ENCODE assay signal across 18 mouse cellular contexts in genomic region chr9:85777544-85777943, GRCm38 (mm10). TPM values are rescaled to one million over a fixed set of nuclear protein-coding genes. Genes with fewer than 3 reads are reported as not detected.
A peak's percentile ranks its signal among the peaks of the same experiment; 100 is the strongest.
DNase-seq lines count a peak whose midpoint lies in the region; ATAC-seq and TF ChIP-seq lines count a peak whose summit lies in the region.
"Had no signal": no experiment of that assay in that cellular context is flagged by ENCODE, and none has a peak within 500 bp of the region (broad histone marks: within the 10 kb centered on the region; RNA-seq: fewer than 3 reads in every experiment).

No protein-coding gene starts in this region.

- H3K27me3 ChIP-seq in forebrain, embryonic 15.5 days: no peaks in the 10 kb centered on the region
- H3K27me3 ChIP-seq in lung, postnatal 0 days (replicated peaks; ENCODE audit: insufficient read depth, low read length): 0 out of 2 replicates have a peak, but pooled peaks cover 5% of the 10 kb centered on the region
- 0 out of 2 replicates have a peak, but pooled peaks cover 4% of the 10 kb centered on the region for H3K27me3 ChIP-seq in thymus, adult 2 months (ENCODE audit: control insufficient read depth, insufficient read depth, low read length)
- H3K27me3 ChIP-seq: hindbrain, embryonic 12.5 days; lung, embryonic 15.5 days had no signal

- H3K9ac ChIP-seq in forebrain, embryonic 15.5 days (replicated peaks): no peak overlapping the region
- no peak overlapping the region for H3K9ac ChIP-seq in lung, postnatal 0 days (replicated peaks; ENCODE audit: low read depth)
- H3K9ac ChIP-seq: heart, embryonic 15.5 days; hindbrain, embryonic 12.5 days; lung, embryonic 15.5 days had no signal

- TF ChIP-seq CTCF in lung, postnatal 0 days (IDR thresholded peaks at IDR 0.05): no peak
- TF ChIP-seq CTCF in thymus, adult 2 months (IDR thresholded peaks at IDR 0.05; ENCODE audit: borderline replicate concordance, control insufficient read depth, extremely low read depth, insufficient read depth, low read length, poor library complexity): no peak

- no peaks in the 10 kb centered on the region for H3K9me3 ChIP-seq in forebrain, embryonic 15.5 days
- H3K9me3 ChIP-seq in lung, postnatal 0 days (ENCODE audit: low read length): no peaks in the 10 kb centered on the region
- H3K9me3 ChIP-seq: embryonic facial prominence, embryonic 10.5 days; heart, embryonic 15.5 days; hindbrain, embryonic 12.5 days; lung, embryonic 15.5 days had no signal

- H3K4me3 ChIP-seq in forebrain, embryonic 15.5 days: no peak overlapping the region
- H3K4me3 ChIP-seq in lung, postnatal 0 days (ENCODE audit: low read depth, low read length): no peak overlapping the region
- H3K4me3 ChIP-seq in thymus, adult 2 months (ENCODE audit: control insufficient read depth, insufficient read depth, low read length): no peak overlapping the region
- H3K4me3 ChIP-seq: embryonic facial prominence, embryonic 10.5 days; erythroblast, embryonic 14.5 days; heart, embryonic 15.5 days; hindbrain, embryonic 12.5 days; left cerebral cortex, adult 2 months; lung, embryonic 15.5 days; myocyte had no signal

- H3K36me3 ChIP-seq in forebrain, embryonic 15.5 days: no peaks in the 10 kb centered on the region
- H3K36me3 ChIP-seq in lung, postnatal 0 days (ENCODE audit: insufficient read depth, low read length): no peaks in the 10 kb centered on the region
- no peaks in the 10 kb centered on the region for H3K36me3 ChIP-seq in thymus, adult 2 months (ENCODE audit: control insufficient read depth, insufficient read depth, low read length)
- H3K36me3 ChIP-seq: embryonic facial prominence, embryonic 10.5 days; heart, embryonic 15.5 days; hindbrain, embryonic 12.5 days; lung, embryonic 15.5 days had no signal

- TF ChIP-seq POLR2A in thymus, adult 2 months (IDR thresholded peaks at IDR 0.05; ENCODE audit: control insufficient read depth, extremely low read depth, insufficient read depth, low read length, poor library complexity): no peak

- H3K27ac ChIP-seq in forebrain, embryonic 15.5 days (replicated peaks): no peak overlapping the region
- H3K27ac ChIP-seq in lung, postnatal 0 days (ENCODE audit: low read length): no peak overlapping the region
- no peak overlapping the region for H3K27ac ChIP-seq in thymus, adult 2 months (ENCODE audit: control insufficient read depth, insufficient read depth, low read length)
- H3K27ac ChIP-seq: embryonic facial prominence, embryonic 10.5 days; heart, embryonic 15.5 days; hindbrain, embryonic 12.5 days; left cerebral cortex, adult 2 months; lung, embryonic 15.5 days had no signal

- WGBS in forebrain, embryonic 15.5 days: 17% methylated on average over 6 of the region's 6 CpGs
- WGBS in lung, postnatal 0 days: 15% methylated on average over 6 of the region's 6 CpGs
- WGBS in thymus, adult 2 months: 67% methylated on average over 6 of the region's 6 CpGs

- TF ChIP-seq EP300 in lung, postnatal 0 days (IDR thresholded peaks at IDR 0.05): peak; percentile 33; the same call in 1 of the 2 replicates

- H3K4me1 ChIP-seq in forebrain, embryonic 15.5 days: no peaks in the 10 kb centered on the region
- no peaks in the 10 kb centered on the region for H3K4me1 ChIP-seq in lung, postnatal 0 days (ENCODE audit: insufficient read depth, low read depth, low read length)
- H3K4me1 ChIP-seq in thymus, adult 2 months (replicated peaks; ENCODE audit: control insufficient read depth, insufficient read depth, low read length): no peaks in the 10 kb centered on the region
- H3K4me1 ChIP-seq: heart, embryonic 15.5 days; hindbrain, embryonic 12.5 days; lung, embryonic 15.5 days had no signal

- peak; percentile 54; the same call in 1 of the 2 replicates for ATAC-seq in forebrain, embryonic 15.5 days (replicated peaks)
- peak; percentile 72 for ATAC-seq in lung, postnatal 0 days
- ATAC-seq: intestine, embryonic 16.5 days had no signal

- H3K4me2 ChIP-seq in forebrain, embryonic 15.5 days (replicated peaks): no peak overlapping the region
- H3K4me2 ChIP-seq in lung, postnatal 0 days (replicated peaks; ENCODE audit: low read depth, low read length): no peak overlapping the region
- H3K4me2 ChIP-seq: heart, embryonic 15.5 days; hindbrain, embryonic 12.5 days; lung, embryonic 15.5 days; midbrain, embryonic 11.5 days had no signal

- peak; percentile 28 for DNase-seq in layer of hippocampus, adult 11-12 months (ENCODE audit: low spot score)
- DNase-seq in layer of hippocampus, postnatal 10 days (ENCODE audit: low spot score in 2 of 2): no peak
- peak; percentile 55 for DNase-seq in brain, adult 2 months (ENCODE audit: low read depth, low spot score)
- peak; percentile 59 for DNase-seq in lung, postnatal 0 days (ENCODE audit: low spot score)
- DNase-seq in thymus, adult 2 months: no peak
- no peak for DNase-seq in cerebellum, adult 11-12 months
- DNase-seq: adrenal gland, adult 8-10 months; kidney, postnatal 10 days had no signal

RNA-seq across cellular contexts. Expression of gene Ibtk, which starts 28.4 kb away (rescaled TPM):
- total RNA-seq in layer of hippocampus, postnatal 10 days (2021): 10 to 100 TPM; 22.3 to 24.2 TPM
- 32.8 and 33.5 TPM in 2 replicates for polyA plus RNA-seq in forebrain, embryonic 15.5 days (2015; fragmentation: Nextera tagmentation; extraction: Ambion mirVana)
- 12.0 and 15.4 TPM in 2 replicates for polyA plus RNA-seq in lung, postnatal 0 days (2015; fragmentation: Nextera tagmentation; extraction: Ambion mirVana)
- 5.8 and 6.1 TPM in 2 replicates for polyA plus RNA-seq in thymus, adult 2 months (2012; rRNA removed)

Comparison
In these comparisons a context has a peak if more than half of its experiments do, and no peak if none do; other contexts are left out.
1. DNase-seq: peak in layer of hippocampus, adult 11-12 months (single experiment), brain, adult 2 months (single experiment) and lung, postnatal 0 days (single experiment); none in layer of hippocampus, postnatal 10 days (0 of 2), thymus, adult 2 months (single experiment) and cerebellum, adult 11-12 months (single experiment).